Comparison of ENCODE assay signal across 8 mouse cellular contexts in the genomic region with DNA sequence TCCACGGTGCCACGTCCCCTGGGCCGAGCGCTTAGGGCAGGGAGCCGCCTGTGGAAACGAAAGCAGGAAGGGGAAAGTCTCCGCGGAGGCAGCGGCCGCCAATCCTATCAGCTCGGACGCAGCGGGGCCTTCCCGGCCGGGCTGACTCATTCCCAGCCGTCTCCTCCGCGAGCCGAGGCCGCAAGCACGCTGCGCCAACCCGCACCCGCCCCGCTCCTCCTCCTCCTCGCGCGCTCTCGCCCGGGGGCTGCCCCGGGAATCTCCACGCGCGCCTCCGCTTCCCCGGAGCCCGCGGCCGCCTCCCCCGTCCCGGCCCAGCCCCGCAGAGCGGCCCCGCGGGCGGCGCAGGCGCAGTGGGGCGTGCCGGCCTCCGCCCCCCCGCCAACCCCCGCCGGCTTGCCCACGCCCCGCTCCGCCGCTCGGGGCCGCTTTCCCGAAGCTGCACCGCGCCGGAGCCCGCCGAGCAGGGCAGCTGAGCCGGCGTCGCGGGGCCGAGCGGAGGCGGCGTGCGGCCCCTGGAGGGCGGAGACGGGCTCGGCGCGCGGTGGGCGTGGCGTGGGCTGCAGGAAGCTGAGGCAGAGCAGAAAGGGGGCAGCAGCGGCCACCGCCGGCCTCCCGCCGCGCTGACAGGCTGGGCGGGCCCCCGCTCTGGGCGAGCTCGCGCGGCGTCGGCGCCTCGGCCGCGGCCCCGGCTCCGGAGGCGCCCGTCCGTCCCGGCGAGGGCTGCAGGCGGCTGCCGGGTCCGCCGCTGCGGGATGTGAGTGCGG. TPM values are rescaled to one million over a fixed set of nuclear protein-coding genes. Genes with fewer than 3 reads are reported as not detected.
DNase-seq lines count a peak whose midpoint lies in the region; ATAC-seq and TF ChIP-seq lines count a peak whose summit lies in the region.

Gene Jak2, plus strand, starts transcription at position 638 of the 767 bp plus-strand sequence.

- no peaks in the 10 kb centered on the region for H3K27me3 ChIP-seq in cerebellum, adult 2 months (ENCODE audit: control insufficient read depth, insufficient read depth, low read length)
- no peaks in the 10 kb centered on the region for H3K27me3 ChIP-seq in forebrain, postnatal 0 days (ENCODE audit: insufficient read depth, low read length)
- H3K27me3 ChIP-seq in lung, embryonic 16.5 days (ENCODE audit: control insufficient read depth, insufficient read depth, low read depth, low read length), result no peaks in the 10 kb centered on the region
- H3K27me3 ChIP-seq in thymus, adult 2 months (ENCODE audit: control insufficient read depth, insufficient read depth, low read length), result no peaks in the 10 kb centered on the region

- peak within 1 kb of the TSS; percentile 86 for H3K27ac ChIP-seq in cerebellum, adult 2 months (ENCODE audit: insufficient read depth, low read length)
- peak within 1 kb of the TSS; percentile 96 for H3K27ac ChIP-seq in forebrain, postnatal 0 days (ENCODE audit: low read depth, low read length)
- H3K27ac ChIP-seq in lung, embryonic 16.5 days (ENCODE audit: low read length), result peak within 1 kb of the TSS; percentile 96
- H3K27ac ChIP-seq in thymus, adult 2 months (ENCODE audit: control insufficient read depth, insufficient read depth, low read length), result peak within 1 kb of the TSS; percentile 67

- peaks cover 4% of the 10 kb centered on the region; the same call in 1 of the 2 replicates for H3K4me1 ChIP-seq in cerebellum, adult 2 months (ENCODE audit: control insufficient read depth, insufficient read depth, low read length)
- H3K4me1 ChIP-seq in forebrain, postnatal 0 days (ENCODE audit: insufficient read depth), result peaks cover 36% of the 10 kb centered on the region
- peaks cover 19% of the 10 kb centered on the region for H3K4me1 ChIP-seq in lung, embryonic 16.5 days (replicated peaks; ENCODE audit: control insufficient read depth, insufficient read depth, low read length)
- peaks cover 5% of the 10 kb centered on the region for H3K4me1 ChIP-seq in thymus, adult 2 months (replicated peaks; ENCODE audit: control insufficient read depth, insufficient read depth, low read length)

- TF ChIP-seq POLR2A in cerebellum, adult 2 months (IDR thresholded peaks at IDR 0.05; ENCODE audit: borderline replicate concordance, insufficient read depth, low read length), result peak; percentile 45; the same call in 1 of the 2 replicates
- peak; percentile 63; the same call in 1 of the 2 replicates for TF ChIP-seq POLR2A in thymus, adult 2 months (IDR thresholded peaks at IDR 0.05; ENCODE audit: control insufficient read depth, extremely low read depth, insufficient read depth, low read length, poor library complexity)

- under 1% methylated on average over 95 of the region's 114 CpGs for WGBS in cerebellum, adult 2 months
- 5% methylated on average over 91 of the region's 114 CpGs for WGBS in forebrain, postnatal 0 days
- WGBS in lung, embryonic 16.5 days, result 0% methylated on average over 58 of the region's 114 CpGs
- WGBS in thymus, adult 2 months, result under 1% methylated on average over 101 of the region's 114 CpGs

- H3K9ac ChIP-seq in forebrain, postnatal 0 days, result peak within 1 kb of the TSS; percentile 90
- peak within 1 kb of the TSS; percentile 98 for H3K9ac ChIP-seq in lung, embryonic 16.5 days (ENCODE audit: low read length)

- peak within 1 kb of the TSS; percentile 70 for H3K4me2 ChIP-seq in forebrain, postnatal 0 days (ENCODE audit: low read depth)
- peak within 1 kb of the TSS; percentile 91 for H3K4me2 ChIP-seq in lung, embryonic 16.5 days (ENCODE audit: low read depth, low read length)

- H3K4me3 ChIP-seq in cerebellum, adult 2 months (replicated peaks; ENCODE audit: insufficient read depth, low read depth, low read length), result peak within 1 kb of the TSS; percentile 79
- peak within 1 kb of the TSS; percentile 91 for H3K4me3 ChIP-seq in forebrain, postnatal 0 days (ENCODE audit: low read depth, low read length)
- H3K4me3 ChIP-seq in lung, embryonic 16.5 days (ENCODE audit: low read length), result peak within 1 kb of the TSS; percentile 88
- H3K4me3 ChIP-seq in thymus, adult 2 months (ENCODE audit: control insufficient read depth, insufficient read depth, low read length), result peak within 1 kb of the TSS; percentile 85

- intact Hi-C loops in heart, postnatal 36 days (cut with DNase I), result loop anchor here (5.0 to 10.0 kb wide), 5 partner anchors 106 to 474 kb away; partner anchors contain the start of gene Cdc37l1

- TF ChIP-seq CTCF in cerebellum, adult 2 months (IDR thresholded peaks at IDR 0.05; ENCODE audit: borderline replicate concordance, insufficient read depth, low read depth, low read length), result no peak
- TF ChIP-seq CTCF in forebrain, postnatal 0 days (IDR thresholded peaks at IDR 0.05; ENCODE audit: low read depth), result peak; percentile 52
- peak; percentile 43; the same call in 1 of the 2 replicates for TF ChIP-seq CTCF in thymus, adult 2 months (IDR thresholded peaks at IDR 0.05; ENCODE audit: borderline replicate concordance, control insufficient read depth, extremely low read depth, insufficient read depth, low read length, poor library complexity)

- DNase-seq in MEL-GATA-1-ER (ENCODE audit: extremely low read depth, low read depth), result peak; percentile 82
- peak; percentile 91 to 92 for DNase-seq in cerebellum, adult 2 months
- peak; percentile 95 for DNase-seq in forebrain, postnatal 0 days
- peak; percentile 91 to 94 for DNase-seq in heart, postnatal 36 days
- DNase-seq in layer of hippocampus, adult 9-11 months, result peak; percentile 92
- DNase-seq in ovary, adult 18-20 months (ENCODE audit: low spot score), result peak; percentile 93
- DNase-seq in thymus, adult 2 months, result peak; percentile 90

- ATAC-seq in forebrain, postnatal 0 days, result peak; percentile 93
- peak; percentile 96 for ATAC-seq in lung, embryonic 16.5 days (ENCODE audit: low read depth)

- no peaks in the 10 kb centered on the region for H3K36me3 ChIP-seq in forebrain, postnatal 0 days (ENCODE audit: insufficient read depth)
- H3K36me3 ChIP-seq in lung, embryonic 16.5 days (ENCODE audit: control insufficient read depth, insufficient read depth, low read length), result no peaks in the 10 kb centered on the region
- no peaks in the 10 kb centered on the region for H3K36me3 ChIP-seq in thymus, adult 2 months (ENCODE audit: control insufficient read depth, insufficient read depth, low read length)

- no peaks in the 10 kb centered on the region for H3K9me3 ChIP-seq in forebrain, postnatal 0 days (ENCODE audit: low read length)
- no peaks in the 10 kb centered on the region for H3K9me3 ChIP-seq in lung, embryonic 16.5 days (ENCODE audit: control insufficient read depth, low read length)

RNA-seq across cellular contexts. Expression of gene Jak2, which starts in this region (rescaled TPM):
- polyA plus RNA-seq in cerebellum, adult 2 months (2012; rRNA removed), result 17.1 and 17.9 TPM in 2 replicates
- total RNA-seq in forebrain, postnatal 0 days (2014; rRNA removed), result 52.5 and 54.2 TPM in 2 replicates
- 12.4 and 13.2 TPM in 2 replicates for polyA plus RNA-seq in forebrain, postnatal 0 days (2015; fragmentation: Nextera tagmentation; extraction: Ambion mirVana)
- 10 to 100 TPM; 18.7 to 22.2 TPM for total RNA-seq in heart, postnatal 36 days (2021)
- polyA plus RNA-seq in lung, embryonic 16.5 days (2015; fragmentation: Nextera tagmentation; extraction: Ambion mirVana), result 3.8 and 4.4 TPM in 2 replicates
- polyA plus RNA-seq in thymus, adult 2 months (2012; rRNA removed), result 14.8 and 16.1 TPM in 2 replicates

Comparison
In these comparisons a context has a peak if more than half of its experiments do, and no peak if none do; other contexts are left out.
1. Peak in every context shown above with its lines: DNase-seq, ATAC-seq, H3K4me3 ChIP-seq and H3K27ac ChIP-seq.